Mouse (Mus musculus) cortical plate, adult 2 months (tissue): ENCODE data around the gene Actn1. TPM values are rescaled to one million over a fixed set of nuclear protein-coding genes. Genes with fewer than 3 reads are reported as not detected.

Source experiments
- H3K27ac ChIP-seq: fragments of 200-500 bp; 2 replicates; pipeline ENCODE4 v1.5.1; 2012; ENCODE audit warnings: low read length, control low read depth, inconsistent platforms; ENCODE audit not compliant: insufficient read depth
- H3K4me1 ChIP-seq: fragments of 200-500 bp; 2 replicates; pipeline ENCODE4 v1.6.1; 2011; ENCODE audit warnings: low read length; ENCODE audit not compliant: control insufficient read depth, insufficient read depth
- H3K4me3 ChIP-seq: fragments of 200-500 bp; 2 replicates; pipeline ENCODE4 v1.5.1; 2011; ENCODE audit warnings: mild to moderate bottlenecking, low read length, control low read depth; ENCODE audit not compliant: insufficient read depth
- CTCF ChIP-seq: fragments of 200-500 bp; IDR thresholded peaks from 2 replicates; pipeline ENCODE4 v1.5.1; 2011; ENCODE audit warnings: mild to moderate bottlenecking, control low read depth, low read length; ENCODE audit not compliant: insufficient read depth; ENCODE audit errors: extremely low read depth
- POLR2A ChIP-seq: fragments of 200-500 bp; IDR thresholded peaks from 2 replicates; pipeline ENCODE4 v1.6.1; 2011; ENCODE audit warnings: mild to moderate bottlenecking, low read length, control low read depth; ENCODE audit not compliant: insufficient read depth; ENCODE audit errors: extremely low read depth
- polyA plus RNA-seq: library from polyadenylated mRNA; depleted of rRNA; stranded (reverse); fragments of >200 nt; gene quantifications from 2 replicates; pipeline ENCODE4 v1.2.3, GENCODE M21; 2012; rRNA removed

Gene Actn1
- polyA plus RNA-seq, 1 experiment, result 96.3 TPM

DNA sequence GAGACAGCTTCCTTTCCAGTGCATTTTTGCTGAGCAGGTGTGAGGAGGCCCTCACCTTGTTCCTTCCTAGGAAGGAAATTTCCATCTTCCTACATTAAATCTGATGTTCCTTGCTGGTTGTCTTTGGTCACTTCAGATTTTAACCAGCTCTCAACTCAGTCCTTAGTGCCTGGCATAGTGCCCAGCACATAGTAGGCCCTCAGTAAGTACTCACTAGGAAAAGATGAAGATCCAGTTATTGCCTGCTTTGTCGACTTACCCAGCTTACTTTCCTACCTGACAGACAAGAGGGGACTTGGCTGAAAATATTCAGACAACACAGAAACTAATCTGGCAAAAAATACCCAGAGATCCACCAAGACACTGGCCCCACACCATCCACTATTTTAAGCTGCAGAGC, 138.7 kb downstream of the Actn1 start:
- Histone ChIP-seq H3K27ac (no peak overlapping the region), H3K4me3 (no peak overlapping the region), H3K4me1 (no peaks in the 10 kb centered on the region; the same call in 1 of the 2 replicates)
- TF ChIP-seq CTCF (no peak), POLR2A (no peak)

DNA sequence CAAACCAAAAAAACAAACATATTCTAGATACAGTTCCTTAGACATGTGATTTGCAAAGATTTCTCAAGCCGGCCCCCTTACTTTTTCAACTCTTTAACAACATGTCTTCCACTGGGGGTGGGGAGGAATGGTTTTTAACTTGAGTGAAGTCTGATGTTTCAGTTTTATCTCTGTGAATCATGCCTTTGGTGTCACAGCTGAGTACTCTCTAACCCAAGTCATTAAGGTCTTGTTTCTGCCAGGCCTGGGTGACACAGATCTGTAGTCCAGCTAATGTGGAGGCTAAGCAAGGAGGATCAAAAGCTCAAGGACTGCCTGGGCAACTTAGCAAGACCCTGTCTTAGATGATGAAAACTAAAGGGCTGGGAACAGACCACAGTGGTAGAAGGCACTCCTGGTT, 141.6 kb downstream of the Actn1 start:
- no peak overlapping the region for H3K27ac ChIP-seq
- H3K4me3 ChIP-seq, result no peak overlapping the region
- TF ChIP-seq POLR2A (no peak), CTCF (no peak)
- H3K4me1 ChIP-seq, result no peaks in the 10 kb centered on the region; the same call in 1 of the 2 replicates

Other genes with a start within 250 kb of the Actn1 start
- 21.8 and 23.3 TPM in 2 replicates for gene Zfp36l1, start 147.4 kb downstream of the Actn1 start, polyA plus RNA-seq
- 49.4 and 51.2 TPM in 2 replicates for gene Dcaf5, start 176.2 kb upstream of the Actn1 start, polyA plus RNA-seq
- gene Exd2, start 202.7 kb upstream of the Actn1 start, polyA plus RNA-seq, result 128 and 146 TPM in 2 replicates